Mouse (Mus musculus): ENCODE results near the gene Smim7.

Smim7 gene

GRCm38 (mm10) chr8:72570633-72571610 lies at the start of gene Smim7:
TSS of gene Smim7 (minus strand) at chr8:72571088.
- DNase-seq = peak; percentile 99

GRCm38 (mm10) chr8:72590198-72590597 lies 19.3 kb upstream of the Smim7 start:
- peak in 1 of 2 experiments; percentile 63 for DNase-seq

DNA sequence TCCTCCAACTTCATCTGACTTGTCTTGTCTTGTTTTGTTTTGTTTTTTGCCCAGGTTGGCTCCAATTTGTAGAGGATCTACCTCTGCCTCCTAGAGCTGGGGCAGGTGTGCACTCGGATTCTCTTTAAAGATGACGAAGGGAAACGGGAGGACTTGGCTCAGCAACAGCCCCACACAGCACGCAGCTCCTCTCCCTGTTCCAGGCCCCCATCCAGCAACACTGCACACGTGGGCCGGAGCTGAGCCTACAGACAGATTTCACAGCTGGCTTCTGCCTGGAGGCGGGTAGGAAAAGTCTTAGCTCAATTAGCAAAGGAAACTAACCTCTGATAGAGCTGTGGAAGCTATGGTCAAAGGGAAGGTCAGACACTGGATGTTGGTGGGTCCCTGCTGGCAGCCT lies 18.4 kb upstream of the Smim7 start:
- DNase-seq = no peak

GRCm38 (mm10) chr8:72588865-72589264 lies 18.0 kb upstream of the Smim7 start:
- no peak for DNase-seq

- DNase-seq = no peak
Measured at GRCm38 (mm10) chr8:72587806-72588205, 16.9 kb upstream of the Smim7 start.

DNA sequence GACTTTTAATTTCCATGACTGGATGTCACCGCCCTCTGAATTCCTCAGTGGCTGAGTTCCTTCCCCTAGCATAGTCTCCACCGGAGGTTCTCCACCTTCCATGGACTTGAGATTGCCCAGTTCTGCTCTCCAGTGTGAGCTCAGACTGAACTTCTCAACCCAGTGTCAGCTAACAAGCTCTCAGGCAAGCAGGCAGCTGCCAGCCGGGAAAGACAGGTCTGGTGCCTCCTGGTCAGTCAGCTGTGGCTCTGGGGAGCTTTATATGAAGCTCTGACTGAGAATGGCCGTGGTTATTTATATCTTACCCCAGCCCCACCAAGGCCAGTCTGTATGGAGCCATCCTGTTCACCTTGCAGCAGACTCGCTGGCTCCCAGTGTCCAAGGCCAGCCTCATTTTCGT lies 13.5 kb upstream of the Smim7 start:
- DNase-seq = no peak

DNA sequence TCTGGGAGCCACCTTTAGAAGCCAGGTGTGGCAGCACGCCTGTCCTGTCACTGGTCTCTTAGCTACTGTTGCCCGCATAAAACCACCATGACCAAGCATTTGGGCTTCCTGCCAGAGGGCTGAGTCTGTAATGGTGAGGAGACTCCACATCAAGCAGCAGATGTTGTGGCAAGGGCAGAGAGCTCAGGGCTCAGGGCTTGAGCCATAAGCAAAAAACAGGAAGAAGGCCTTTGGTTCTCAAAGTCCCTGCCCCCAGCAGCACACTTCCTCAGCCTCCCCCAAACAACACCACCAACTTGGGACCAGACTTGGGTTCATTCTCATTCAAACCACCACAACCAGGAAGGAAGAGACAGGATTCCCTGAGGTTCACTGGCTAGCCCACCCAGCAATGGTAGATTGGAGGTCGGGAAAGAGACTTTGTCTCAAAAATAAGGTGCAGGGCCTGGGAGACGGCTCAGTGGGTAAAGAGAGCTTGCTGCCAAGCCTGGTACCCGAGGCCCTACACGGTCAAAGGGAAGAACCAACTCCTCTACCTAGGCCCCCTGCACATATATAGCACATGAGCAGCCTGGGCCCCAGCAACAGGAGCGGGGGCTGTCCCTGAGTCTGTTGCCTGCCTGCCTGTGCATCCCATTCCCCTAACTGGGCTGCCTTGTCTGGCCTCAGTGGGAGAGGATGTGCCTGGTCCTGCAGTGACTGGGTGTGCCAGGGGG lies 12.3 kb upstream of the Smim7 start:
- DNase-seq = peak; percentile 47 to 50

- no peak for DNase-seq
Measured at GRCm38 (mm10) chr8:72579374-72579773, 8.5 kb upstream of the Smim7 start.

DNA sequence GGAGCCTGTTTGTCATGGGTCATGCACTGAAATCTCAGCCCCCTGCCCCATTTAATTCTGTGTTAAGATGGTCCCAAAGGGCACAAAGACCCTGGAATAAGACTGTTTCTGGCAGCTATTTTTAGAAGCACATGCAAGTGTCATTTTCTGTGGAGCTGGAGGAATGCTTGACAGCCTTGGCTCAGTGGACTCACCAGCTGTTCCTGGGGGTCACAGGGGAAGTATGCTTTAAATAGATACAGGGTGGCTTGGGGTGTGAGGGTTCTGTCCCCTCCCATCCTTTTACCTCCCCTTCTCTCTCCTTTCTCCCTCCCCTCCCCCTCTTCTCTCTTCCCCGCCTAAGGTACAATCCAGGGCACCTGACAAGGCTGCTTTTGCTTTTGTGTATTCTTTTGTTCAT lies 7.1 kb upstream of the Smim7 start:
- no peak for DNase-seq

DNA sequence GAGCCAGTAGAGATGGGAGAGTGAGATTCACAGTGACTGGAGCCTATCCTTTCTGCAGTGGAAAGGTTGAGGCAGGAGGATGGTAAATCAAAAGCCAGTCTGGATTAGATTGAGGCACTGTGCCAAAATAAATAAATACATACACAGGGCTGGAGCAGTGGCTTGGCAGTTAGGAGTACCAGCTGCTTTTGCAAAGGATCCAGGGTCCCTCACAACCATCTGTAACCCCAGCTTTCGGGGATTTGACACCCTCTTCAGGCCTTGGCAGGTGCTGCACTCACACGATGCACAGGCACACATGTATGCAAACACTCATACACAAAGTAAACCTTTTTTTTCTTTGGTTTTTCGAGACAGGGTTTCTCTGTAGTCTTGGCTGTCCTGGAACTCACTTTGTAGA lies 6.4 kb upstream of the Smim7 start:
- no peak for DNase-seq

- DNase-seq = no peak
Measured at GRCm38 (mm10) chr8:72575915-72576314, 5.0 kb upstream of the Smim7 start.

GRCm38 (mm10) chr8:72573450-72573849 lies 2.6 kb upstream of the Smim7 start:
- no peak for DNase-seq

DNA sequence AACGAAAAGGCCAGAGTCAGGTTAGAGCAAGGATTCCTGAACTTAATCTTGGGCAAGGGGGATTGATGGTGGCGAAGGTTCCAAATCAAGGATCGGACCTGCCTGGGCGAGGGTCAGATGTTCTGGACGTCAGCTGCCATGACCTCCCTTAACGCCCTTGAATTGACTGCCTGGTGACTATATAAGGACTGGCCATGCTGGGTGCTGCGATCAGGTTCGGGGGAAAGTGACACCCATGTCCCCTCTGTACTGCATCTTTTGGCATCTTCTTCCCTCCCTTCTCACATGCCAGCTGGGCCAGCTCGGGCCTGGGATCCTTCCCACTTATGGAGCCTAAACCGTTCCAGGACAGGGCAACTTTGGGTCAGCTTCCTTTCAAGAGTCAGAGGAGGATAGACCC lies 1.6 kb upstream of the Smim7 start:
- DNase-seq = no peak

GRCm38 (mm10) chr8:72571611-72572473 lies 954 bp upstream of the Smim7 start, which contains the start of gene Tmem38a:
TSS of gene Tmem38a (plus strand) at chr8:72572055.
- DNase-seq = peak; percentile 76 to 90

DNA sequence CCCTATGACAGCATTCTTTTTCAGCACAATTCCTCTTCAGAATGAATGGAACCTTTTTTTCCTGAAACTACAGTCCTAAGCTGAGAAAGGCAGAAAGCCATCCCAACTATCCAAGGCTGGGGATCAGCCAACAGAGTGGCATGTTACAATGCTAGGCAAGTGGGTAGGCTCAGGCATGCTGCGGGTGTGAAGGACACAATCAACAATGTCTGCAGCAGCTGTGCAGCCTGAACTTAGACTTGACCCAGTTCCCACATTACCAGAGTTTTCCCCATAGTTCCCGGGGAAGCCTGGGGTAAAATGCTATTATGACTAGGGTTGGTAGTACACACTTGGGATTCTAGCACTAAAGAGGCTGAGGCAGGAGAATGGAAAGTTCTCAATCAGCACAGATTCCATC lies 4.9 kb downstream of the Smim7 start:
- DNase-seq = no peak

GRCm38 (mm10) chr8:72561111-72561689 lies 9.7 kb downstream of the Smim7 start:
- no peak for DNase-seq

- no peak for DNase-seq
Measured at GRCm38 (mm10) chr8:72555770-72556169, 15.1 kb downstream of the Smim7 start.

DNA sequence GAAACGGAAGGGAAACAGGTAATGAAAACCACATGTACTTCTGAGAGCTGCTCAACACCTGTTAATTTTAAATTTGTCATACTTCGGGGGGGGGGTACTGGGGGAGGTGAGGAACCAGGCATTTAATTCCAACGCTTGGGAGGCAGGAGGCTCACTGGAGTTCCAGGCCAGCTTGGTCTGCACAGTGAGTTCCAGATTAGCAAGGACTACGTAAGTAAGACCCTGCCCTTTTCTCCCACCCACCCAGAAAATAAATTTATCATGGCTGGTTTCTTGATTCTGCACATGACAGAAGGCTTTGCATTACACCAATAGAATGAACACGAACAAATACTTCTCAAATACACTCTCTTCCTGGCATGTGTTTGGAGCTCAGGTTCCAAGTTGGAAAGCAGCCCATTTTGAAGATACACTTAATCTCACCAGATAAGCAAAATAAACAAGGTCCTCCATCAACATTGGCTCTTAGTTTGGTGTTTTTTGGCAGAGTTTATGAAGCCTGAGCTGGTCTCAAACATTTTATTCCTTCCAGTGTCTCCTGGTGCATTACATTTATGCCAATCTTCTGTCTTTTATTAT lies 21.5 kb downstream of the Smim7 start:
- no peak for DNase-seq

DNA sequence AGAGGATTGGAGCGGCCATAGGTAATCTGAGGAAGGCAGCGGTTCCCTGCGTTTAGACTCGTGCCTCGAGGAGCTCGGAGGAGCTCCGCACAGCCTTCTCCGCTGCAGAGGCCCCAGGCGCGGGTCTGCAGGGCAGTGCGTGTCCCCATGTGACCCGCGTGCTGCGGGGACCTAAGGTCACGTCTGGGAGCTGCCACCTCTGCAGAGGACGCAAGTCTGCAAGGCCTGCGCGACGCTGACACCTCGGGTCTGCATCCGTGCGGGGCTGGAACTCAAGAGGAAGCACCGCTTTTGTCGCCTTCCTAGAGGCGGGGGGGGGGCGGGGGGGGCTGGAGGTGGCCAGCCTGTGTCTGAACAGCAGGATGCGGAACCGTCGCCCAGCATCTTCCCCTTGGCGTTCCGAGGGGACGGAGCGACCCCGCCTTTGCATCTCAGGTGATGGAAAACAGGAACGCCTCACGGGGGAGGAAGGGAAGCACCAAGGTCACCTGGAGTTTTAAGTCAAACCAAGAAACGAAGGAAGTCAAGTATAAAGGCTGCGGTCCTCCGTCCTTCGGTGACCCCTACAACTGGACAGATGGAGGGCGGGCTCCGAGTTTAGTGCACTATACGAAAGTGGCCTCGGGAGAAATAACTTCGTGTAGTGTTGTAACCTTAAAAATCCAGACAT lies 22.1 kb downstream of the Smim7 start:
- DNase-seq = peak in 1 of 2 experiments; percentile 78

GRCm38 (mm10) chr8:72547802-72548643 lies 22.9 kb downstream of the Smim7 start, which contains the start of gene Med26:
TSS of gene Med26 (minus strand) at chr8:72548270.
- peak; percentile 98 to 99 for DNase-seq

Data from kidney, postnatal 25 days (tissue).